Mouse (Mus musculus) spleen, adult 2 months (tissue): ENCODE data around the gene Ddx52.

Experiments
- CTCF ChIP-seq: fragments of 200-500 bp; IDR thresholded peaks from 2 replicates; pipeline ENCODE4 v1.5.1; 2011; ENCODE audit warnings: mild to moderate bottlenecking, inconsistent platforms; ENCODE audit not compliant: insufficient read depth, insufficient read length, insufficient replicate concordance; ENCODE audit errors: extremely low read depth
- POLR2A ChIP-seq: fragments of 200-500 bp; IDR thresholded peaks from 2 replicates; pipeline ENCODE4 v1.6.1; 2011; ENCODE audit warnings: low read depth, low read length, inconsistent platforms

DNA sequence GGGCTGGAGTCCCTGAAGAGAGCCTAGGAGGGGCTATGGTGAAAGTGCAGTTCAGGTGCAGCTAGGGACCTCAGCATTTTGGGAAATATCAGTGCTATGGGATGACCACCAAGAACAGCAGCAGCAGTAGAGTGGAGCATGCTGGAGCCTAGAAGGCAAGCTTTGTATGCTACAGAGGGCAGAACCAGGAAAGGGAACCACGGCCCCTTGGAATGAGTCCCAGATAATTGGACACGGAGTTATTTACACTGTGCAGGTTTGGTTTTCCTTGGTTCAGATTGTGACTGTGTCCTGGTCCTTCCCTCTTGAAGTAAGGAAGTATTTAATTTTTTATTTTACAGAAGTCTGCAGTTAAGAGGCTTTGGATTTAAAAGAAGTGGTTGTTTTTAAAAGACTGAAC is 51.6 kb downstream of the Ddx52 start:
- TF ChIP-seq CTCF (no peak), POLR2A (no peak)
